Mouse (Mus musculus): Measurements from ENCODE around the gene Polg2. TPM values are rescaled to one million over a fixed set of nuclear protein-coding genes. Genes with fewer than 3 reads are reported as not detected.

Gene Polg2
- total and polyA plus RNA-seq, 3 experiments, result 12.1 to 12.5 (median 12.3) TPM

DNA sequence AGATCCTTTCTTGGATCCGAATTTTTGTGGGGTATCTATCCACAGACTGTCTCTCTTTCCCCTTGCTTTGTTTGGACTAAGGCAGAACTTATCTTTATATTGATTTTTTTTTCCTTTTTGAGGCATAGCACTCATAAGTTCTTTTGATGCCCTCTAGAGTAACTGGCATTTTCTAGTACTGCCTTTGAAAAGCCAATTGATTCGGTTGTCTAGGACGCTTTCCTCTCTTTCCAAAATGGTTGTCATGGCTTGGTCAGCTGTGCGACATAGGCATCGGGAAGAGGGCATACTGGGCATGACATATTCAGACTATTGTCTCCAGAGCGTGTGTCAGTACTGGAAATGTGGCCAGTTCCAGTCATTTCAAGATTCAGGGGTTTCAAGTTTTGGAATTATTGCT is 10.3 kb upstream of the Polg2 start:
- no peak for TF ChIP-seq EP300 (IDR thresholded peaks at IDR 0.05; ENCODE audit: low read length)
- TF ChIP-seq JUND (conservative IDR thresholded peaks at IDR 0.05; ENCODE audit: low read depth, low read length), result no peak
- TF ChIP-seq MAFK (IDR thresholded peaks at IDR 0.05; ENCODE audit: insufficient replicate concordance, low read length), result no peak
- TF ChIP-seq RAD21 (IDR thresholded peaks at IDR 0.05; ENCODE audit: low read depth, low read length), result no peak
- no peak for TF ChIP-seq MXI1 (IDR thresholded peaks at IDR 0.05; ENCODE audit: low read depth, low read length)
- no peak for TF ChIP-seq USF1 (IDR thresholded peaks at IDR 0.05; ENCODE audit: low read depth, low read length)
- no peak for TF ChIP-seq ZNF384 (IDR thresholded peaks at IDR 0.05; ENCODE audit: low read depth, low read length)
- TF ChIP-seq ETS1 (conservative IDR thresholded peaks at IDR 0.05; ENCODE audit: low read depth, low read length), result no peak
- H3K4me2 ChIP-seq (ENCODE audit: insufficient read depth, low read depth, poor library complexity, severe bottlenecking), result peak overlapping the region; percentile 93
- dilution Hi-C loops (cut with MboI; ENCODE audit: extremely low pct_ligation_motif_present, extremely low pct_unique_long_range_greater_than_20kb, low sequenced_read_pairs), result no loop called here
- peaks cover 0 to 39% of the 10 kb centered on the region in 2 experiments; a peak in 2 of 4 replicates for H3K4me1 ChIP-seq (ENCODE audit: control insufficient read depth in 1 of 2, insufficient read depth in 2 of 2)
- peaks cover 42% of the 10 kb centered on the region for H3K79me2 ChIP-seq (replicated peaks; ENCODE audit: control insufficient read depth, extremely low read depth, insufficient read depth, poor library complexity, severe bottlenecking)
- peak overlapping the region; percentile 80 to 96 (median 81) for H3K4me3 ChIP-seq (replicated peaks in 1 of 3; ENCODE audit: low read depth in 2 of 3, low read length in 2 of 3, poor library complexity in 1 of 3)
- H3K9me3 ChIP-seq (replicated peaks; ENCODE audit: low read length), result no peaks in the 10 kb centered on the region
- DNase-seq (ENCODE audit: extremely low read depth), result peak; percentile 54
- peaks cover 31 to 61% of the 10 kb centered on the region in 2 experiments for H3K36me3 ChIP-seq (replicated peaks in 1 of 2; ENCODE audit: control insufficient read depth in 1 of 2, insufficient read depth in 1 of 2, low read length in 1 of 2)
- H3K27ac ChIP-seq (ENCODE audit: insufficient read depth, low read depth), result no peak overlapping the region; the same call in 1 of the 2 replicates
- peak overlapping the region; percentile 84 for H3K9ac ChIP-seq (ENCODE audit: insufficient read depth, low read depth)
- H3K27me3 ChIP-seq (replicated peaks), result no peaks in the 10 kb centered on the region
- in situ Hi-C loops (cut with MboI; ENCODE audit: low pct_ligation_motif_present, low pct_unique_long_range_greater_than_20kb, low sequenced_read_pairs), result no loop called here

DNA sequence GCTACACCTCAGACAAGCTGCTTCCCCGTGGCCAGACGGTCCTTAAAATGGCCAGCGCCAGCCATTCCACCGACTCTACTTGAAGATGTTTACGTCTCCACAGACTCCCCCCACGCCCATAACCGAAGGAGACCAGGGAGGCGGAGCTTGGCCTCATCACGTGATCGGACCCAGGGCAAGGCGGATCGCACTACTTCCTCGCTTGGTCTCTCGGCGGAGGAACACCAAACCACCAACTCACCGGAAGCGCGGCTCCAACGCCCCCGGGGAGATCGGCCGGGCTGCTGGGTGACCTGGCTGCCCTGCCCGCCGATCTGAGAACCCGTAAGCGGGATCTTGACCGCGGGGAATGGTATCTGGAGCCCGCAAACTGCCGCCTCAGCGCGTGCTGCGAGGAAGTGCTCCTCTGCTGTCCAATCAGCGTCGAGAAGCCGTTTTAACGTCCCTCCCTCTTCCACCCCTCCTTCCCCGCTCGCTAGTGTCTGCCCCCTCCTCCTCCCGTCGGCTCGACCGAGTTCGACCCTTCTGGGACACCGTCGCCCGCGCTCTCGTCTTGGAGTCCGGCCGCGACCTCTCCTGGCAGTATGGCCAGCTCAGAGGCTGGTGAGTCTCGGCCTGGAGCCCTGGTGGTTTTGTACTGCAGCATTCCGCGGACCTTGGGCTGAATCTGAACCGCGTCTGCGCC is 9.6 kb upstream of the Polg2 start, which contains the start of the genes Ddx5 and Cep95:
Gene Ddx5, minus strand, starts transcription at position 411 of the 685 bp plus-strand sequence.
Gene Cep95, plus strand, starts transcription at position 478 of the 685 bp plus-strand sequence.
- dilution Hi-C loops (cut with MboI; ENCODE audit: extremely low pct_ligation_motif_present, extremely low pct_unique_long_range_greater_than_20kb, low sequenced_read_pairs) (no loop called here), in situ Hi-C loops (cut with MboI; ENCODE audit: low pct_ligation_motif_present, low pct_unique_long_range_greater_than_20kb, low sequenced_read_pairs) (no loop called here)

More for the DNA sequence above, 9.6 kb upstream of the Polg2 start, which contains the start of the genes Ddx5 and Cep95:
- peaks cover 50% of the 10 kb centered on the region for H3K79me2 ChIP-seq (replicated peaks; ENCODE audit: control insufficient read depth, extremely low read depth, insufficient read depth, poor library complexity, severe bottlenecking)
- peaks cover 33 to 61% of the 10 kb centered on the region in 2 experiments for H3K36me3 ChIP-seq (replicated peaks in 1 of 2; ENCODE audit: control insufficient read depth in 1 of 2, insufficient read depth in 1 of 2, low read length in 1 of 2)
- peak; percentile 99 for DNase-seq (ENCODE audit: extremely low read depth)
- TF ChIP-seq ZMIZ1 (IDR thresholded peaks at IDR 0.05; ENCODE audit: low read depth, low read length) (peak; percentile 19; the same call in 1 of the 2 replicates), MYC (IDR thresholded peaks at IDR 0.05; ENCODE audit: low read depth, low read length) (peak; percentile 85), POLR2AphosphoS2 (IDR thresholded peaks at IDR 0.05; ENCODE audit: low read depth, low read length) (peak; percentile 20; the same call in 1 of the 2 replicates), POLR2A (IDR thresholded peaks at IDR 0.05; ENCODE audit: low read depth, low read length) (peak; percentile 92), E2F4 (IDR thresholded peaks at IDR 0.05; ENCODE audit: insufficient replicate concordance, low read depth, low read length) (no peak), UBTF (IDR thresholded peaks at IDR 0.05; ENCODE audit: low read depth, low read length) (peak; percentile 70), MAFK (IDR thresholded peaks at IDR 0.05; ENCODE audit: insufficient replicate concordance, low read length) (no peak), HCFC1 (IDR thresholded peaks at IDR 0.05; ENCODE audit: low read depth, low read length) (peak; percentile 82), MEF2A (IDR thresholded peaks at IDR 0.05; ENCODE audit: borderline replicate concordance, low read depth, low read length) (peak; percentile 77), NELFE (IDR thresholded peaks at IDR 0.05; ENCODE audit: low read depth, low read length) (peak; percentile 79; the same call in 1 of the 2 replicates), NRF1 (IDR thresholded peaks at IDR 0.05; ENCODE audit: low read depth, low read length) (peak; percentile 30), PAX5 (IDR thresholded peaks at IDR 0.05; ENCODE audit: low read length) (no peak), CHD2 (IDR thresholded peaks at IDR 0.05; ENCODE audit: low read length) (0 out of 2 replicates have a peak, but pooled peaks have one; percentile 60), SIN3A (IDR thresholded peaks at IDR 0.05; ENCODE audit: low read length) (peak; percentile 92), ELF1 (IDR thresholded peaks at IDR 0.05; ENCODE audit: low read depth, low read length) (peak; percentile 89), TCF12 (IDR thresholded peaks at IDR 0.05; ENCODE audit: low read depth, low read length) (peak; percentile 64; the same call in 1 of the 2 replicates), MAZ (IDR thresholded peaks at IDR 0.05; ENCODE audit: low read depth, low read length) (peak; percentile 100), IRF4 (IDR thresholded peaks at IDR 0.05; ENCODE audit: low read depth, low read length) (no peak; the same call in none of the 2 replicates), KAT2A (IDR thresholded peaks at IDR 0.05; ENCODE audit: insufficient replicate concordance, low read length) (peak; percentile 93; the same call in 1 of the 2 replicates), MAX (IDR thresholded peaks at IDR 0.05; ENCODE audit: low read length) (peak; percentile 95; the same call in 1 of the 2 replicates), GABPA (IDR thresholded peaks at IDR 0.05; ENCODE audit: insufficient replicate concordance, low read depth, low read length) (no peak), JUN (IDR thresholded peaks at IDR 0.05; ENCODE audit: insufficient read depth, low read depth, low read length) (no peak), USF2 (conservative IDR thresholded peaks at IDR 0.05; ENCODE audit: low read depth, low read length) (peak; percentile 97), USF1 (IDR thresholded peaks at IDR 0.05; ENCODE audit: low read depth, low read length) (peak; percentile 95), BHLHE40 (IDR thresholded peaks at IDR 0.05; ENCODE audit: low read depth, low read length) (peak; percentile 93)
- peak within 1 kb of the TSS; percentile 95 for H3K27ac ChIP-seq (ENCODE audit: insufficient read depth, low read depth)
- no peaks in the 10 kb centered on the region for H3K9me3 ChIP-seq (replicated peaks; ENCODE audit: low read length)
- H3K27me3 ChIP-seq (replicated peaks), result no peaks in the 10 kb centered on the region
- H3K4me1 ChIP-seq (ENCODE audit: control insufficient read depth in 1 of 2, insufficient read depth in 2 of 2), result peaks cover 0 to 46% of the 10 kb centered on the region in 2 experiments; a peak in 2 of 4 replicates
- peak within 1 kb of the TSS; percentile 93 for H3K4me2 ChIP-seq (ENCODE audit: insufficient read depth, low read depth, poor library complexity, severe bottlenecking)
- H3K4me3 ChIP-seq (replicated peaks in 1 of 3; ENCODE audit: low read depth in 2 of 3, low read length in 2 of 3, poor library complexity in 1 of 3), result peak within 1 kb of the TSS; percentile 80 to 97 (median 96)
- H3K9ac ChIP-seq (ENCODE audit: insufficient read depth, low read depth), result peak within 1 kb of the TSS; percentile 100
